Mouse (Mus musculus) testis, adult 2 months (tissue): Measurements from ENCODE around the gene Kdm1b. TPM values are rescaled to one million over a fixed set of nuclear protein-coding genes. Genes with fewer than 3 reads are reported as not detected.

Experiments used
- H3K27ac ChIP-seq: fragments of 200-500 bp; 2 replicates; pipeline ENCODE4 v1.5.1; 2012; ENCODE audit warnings: low read depth, low read length; ENCODE audit not compliant: control insufficient read depth, insufficient read depth
- H3K27me3 ChIP-seq: fragments of 200-500 bp; 2 replicates; pipeline ENCODE4 v1.6.1; 2012; ENCODE audit warnings: mild to moderate bottlenecking, low read length, moderate library complexity; ENCODE audit not compliant: control insufficient read depth, insufficient read depth
- H3K36me3 ChIP-seq: fragments of 200-500 bp; 2 replicates; pipeline ENCODE4 v1.6.1; 2012; ENCODE audit warnings: mild to moderate bottlenecking, low read length; ENCODE audit not compliant: control insufficient read depth, insufficient read depth
- H3K4me1 ChIP-seq: fragments of 200-500 bp; 2 replicates; pipeline ENCODE4 v1.6.1; 2012; ENCODE audit warnings: low read length; ENCODE audit not compliant: control insufficient read depth, insufficient read depth
- H3K4me3 ChIP-seq: fragments of 200-500 bp; 2 replicates; pipeline ENCODE4 v1.5.1; 2012; ENCODE audit warnings: low read depth, mild to moderate bottlenecking, low read length, moderate library complexity, mixed read lengths; ENCODE audit not compliant: control insufficient read depth
- CTCF ChIP-seq: fragments of 200-500 bp; IDR thresholded peaks from 2 replicates; pipeline ENCODE4 v1.5.1; 2012; ENCODE audit warnings: low read depth, mild to moderate bottlenecking, inconsistent platforms, low read length, moderate library complexity; ENCODE audit not compliant: control insufficient read depth, insufficient read depth, insufficient replicate concordance
- POLR2A ChIP-seq: fragments of 200-500 bp; IDR thresholded peaks from 2 replicates; pipeline ENCODE4 v1.6.1; 2012; ENCODE audit warnings: low read depth, mild to moderate bottlenecking, inconsistent platforms, low read length, moderate library complexity; ENCODE audit not compliant: control insufficient read depth
- polyA plus RNA-seq: library from polyadenylated mRNA; depleted of rRNA; stranded (reverse); fragments of >200 nt; gene quantifications from 2 replicates; pipeline ENCODE4 v1.2.3, GENCODE M21; 2012

Gene Kdm1b
- polyA plus RNA-seq, 1 experiment = 2.3 TPM

DNA sequence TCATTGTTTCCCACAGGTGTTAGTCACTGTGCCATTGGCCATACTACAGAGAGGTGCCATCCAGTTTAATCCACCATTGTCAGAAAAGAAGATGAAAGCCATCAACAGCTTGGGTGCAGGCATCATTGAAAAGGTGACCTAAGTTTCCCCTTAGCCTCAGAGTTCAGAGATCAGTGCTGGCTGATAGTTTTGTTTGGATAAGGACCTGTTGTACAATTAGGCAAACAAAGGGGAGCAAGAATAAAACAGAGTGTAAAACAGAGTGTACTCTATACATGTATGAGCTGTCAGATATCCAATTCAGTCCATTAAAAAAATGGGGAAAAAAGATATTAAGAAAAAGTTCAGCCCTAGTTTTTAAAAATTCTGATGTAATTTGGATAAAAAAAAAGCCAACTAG lies 34.1 kb downstream of the Kdm1b start:
- Histone ChIP-seq H3K4me3 (no peak overlapping the region), H3K4me1 (no peaks in the 10 kb centered on the region), H3K27me3 (no peaks in the 10 kb centered on the region), H3K27ac (no peak overlapping the region), H3K36me3 (no peaks in the 10 kb centered on the region)
- TF ChIP-seq CTCF (no peak), POLR2A (no peak)

DNA sequence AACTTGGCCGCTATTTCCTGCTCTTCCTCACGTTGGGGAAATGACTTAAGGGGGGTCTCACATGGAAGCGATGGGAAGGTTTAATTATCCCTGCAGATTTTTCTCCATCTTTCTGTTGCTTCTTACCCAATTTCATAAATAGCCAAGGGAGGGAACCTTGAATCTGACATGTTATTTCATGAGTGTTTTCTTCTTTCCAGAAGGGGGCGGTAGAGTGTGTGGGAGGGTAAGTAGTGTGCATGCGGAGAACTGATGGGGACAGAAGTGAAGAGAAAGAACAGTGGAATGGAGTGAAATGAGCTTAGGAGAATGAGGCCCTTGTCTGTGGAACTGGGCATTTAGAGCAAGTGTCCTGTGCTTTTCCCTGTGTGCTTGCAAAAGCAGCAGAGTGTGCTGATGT lies 35.5 kb downstream of the Kdm1b start:
- H3K4me1 ChIP-seq = no peaks in the 10 kb centered on the region
- TF ChIP-seq POLR2A (no peak), CTCF (no peak)
- no peaks in the 10 kb centered on the region for H3K27me3 ChIP-seq
- no peak overlapping the region for H3K4me3 ChIP-seq
- no peak overlapping the region for H3K27ac ChIP-seq
- no peaks in the 10 kb centered on the region for H3K36me3 ChIP-seq

DNA sequence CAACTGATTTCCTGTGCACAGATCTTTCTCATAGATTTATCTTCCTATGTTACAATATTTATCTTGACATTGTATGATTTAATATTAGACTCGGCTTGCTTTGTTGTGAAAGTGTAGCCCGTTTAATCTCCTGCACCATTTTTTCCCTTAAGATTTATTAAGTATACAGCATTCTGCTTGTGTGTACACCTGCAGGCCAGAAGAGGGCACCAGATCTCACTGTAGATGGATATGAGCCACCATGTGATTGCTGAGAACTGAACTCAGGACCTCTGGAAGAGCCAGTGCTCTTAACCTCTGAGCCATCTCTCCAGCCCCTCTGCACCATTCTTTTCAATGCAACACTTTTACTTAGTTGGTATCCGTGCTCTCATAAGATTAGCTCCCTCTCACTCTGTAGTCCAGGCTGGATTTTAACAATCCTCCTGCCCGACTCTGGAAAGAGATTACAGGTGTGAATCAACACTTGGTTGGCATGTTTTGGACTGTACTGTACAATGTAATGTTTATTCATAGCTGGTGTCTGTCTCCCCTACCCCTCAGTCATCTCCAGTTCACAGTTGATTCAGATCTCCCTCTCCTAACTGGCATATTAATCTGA lies 37.7 kb downstream of the Kdm1b start:
- Histone ChIP-seq H3K27me3 (no peaks in the 10 kb centered on the region), H3K27ac (no peak overlapping the region), H3K36me3 (no peaks in the 10 kb centered on the region), H3K4me1 (no peaks in the 10 kb centered on the region), H3K4me3 (no peak overlapping the region)
- TF ChIP-seq CTCF = no peak
- no peak for TF ChIP-seq POLR2A

DNA sequence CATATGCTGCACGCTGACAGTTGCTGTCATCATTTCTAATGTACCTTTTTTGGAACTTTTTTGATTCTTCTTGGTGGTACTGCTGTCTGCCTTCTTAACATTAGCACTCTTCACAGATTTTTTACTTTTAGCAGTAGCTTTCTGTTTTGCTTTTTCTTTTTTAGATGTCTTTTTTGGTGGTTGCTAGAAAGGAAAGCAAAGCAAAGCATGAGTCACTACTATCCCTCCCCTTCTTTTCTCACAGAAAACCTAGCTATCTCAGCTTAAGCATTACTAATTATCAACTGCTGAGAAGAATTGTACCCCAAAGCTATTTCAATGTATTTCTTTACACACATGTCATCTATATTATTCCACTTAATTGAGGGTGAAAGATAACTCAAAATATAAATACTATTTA lies 45.1 kb downstream of the Kdm1b start:
- Histone ChIP-seq H3K4me3 (no peak overlapping the region), H3K27me3 (no peaks in the 10 kb centered on the region), H3K4me1 (no peaks in the 10 kb centered on the region), H3K36me3 (no peaks in the 10 kb centered on the region), H3K27ac (no peak overlapping the region)
- TF ChIP-seq POLR2A = no peak
- no peak for TF ChIP-seq CTCF

DNA sequence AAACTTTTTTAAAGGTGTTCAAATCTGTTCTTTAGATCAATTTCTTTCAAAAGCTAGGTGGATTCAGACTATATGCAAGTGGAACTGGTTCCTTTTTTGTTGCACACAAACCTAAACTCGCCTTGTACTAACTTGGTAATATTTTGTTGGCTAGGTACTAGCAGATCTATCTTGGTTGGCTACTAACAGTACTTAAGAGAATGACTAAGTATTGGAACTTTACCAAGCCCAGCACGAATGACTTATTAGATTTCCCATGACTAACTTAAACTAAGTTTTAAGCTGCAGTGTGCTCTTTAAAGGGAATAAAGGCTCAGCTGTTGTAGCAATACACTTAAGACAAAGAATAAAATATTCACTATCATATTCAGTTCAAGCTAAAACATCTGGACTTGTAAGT lies 46.0 kb downstream of the Kdm1b start:
- no peaks in the 10 kb centered on the region for H3K36me3 ChIP-seq
- H3K4me1 ChIP-seq = no peaks in the 10 kb centered on the region
- TF ChIP-seq POLR2A (no peak), CTCF (no peak)

DNA sequence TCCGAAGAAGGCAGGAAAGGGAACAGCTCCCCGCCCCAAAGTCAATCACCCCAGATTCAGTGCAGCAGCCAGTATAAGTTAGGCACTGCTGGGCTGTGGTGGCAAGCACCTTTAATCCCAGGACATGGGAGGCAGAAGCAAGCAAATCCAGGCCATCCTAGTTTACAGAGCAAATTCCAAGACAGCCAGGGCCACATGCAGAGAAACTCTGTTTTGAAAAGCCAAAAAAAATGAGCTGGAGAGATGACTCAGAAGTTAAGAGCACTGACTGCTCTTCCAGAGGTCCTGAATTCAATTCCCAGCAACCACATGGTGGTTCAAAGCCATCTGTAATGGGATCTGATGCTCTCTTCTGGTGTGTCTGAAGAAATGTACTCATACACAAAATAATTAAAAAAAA lies 50.5 kb downstream of the Kdm1b start:
- Histone ChIP-seq H3K36me3 (no peaks in the 10 kb centered on the region; the same call in 1 of the 2 replicates), H3K4me3 (no peak overlapping the region), H3K27me3 (no peaks in the 10 kb centered on the region), H3K27ac (no peak overlapping the region), H3K4me1 (no peaks in the 10 kb centered on the region)
- no peak for TF ChIP-seq POLR2A
- no peak for TF ChIP-seq CTCF

More for the DNA sequence above, 46.0 kb downstream of the Kdm1b start:
- Histone ChIP-seq H3K4me3 (no peak overlapping the region), H3K27ac (no peak overlapping the region), H3K27me3 (no peaks in the 10 kb centered on the region)

DNA sequence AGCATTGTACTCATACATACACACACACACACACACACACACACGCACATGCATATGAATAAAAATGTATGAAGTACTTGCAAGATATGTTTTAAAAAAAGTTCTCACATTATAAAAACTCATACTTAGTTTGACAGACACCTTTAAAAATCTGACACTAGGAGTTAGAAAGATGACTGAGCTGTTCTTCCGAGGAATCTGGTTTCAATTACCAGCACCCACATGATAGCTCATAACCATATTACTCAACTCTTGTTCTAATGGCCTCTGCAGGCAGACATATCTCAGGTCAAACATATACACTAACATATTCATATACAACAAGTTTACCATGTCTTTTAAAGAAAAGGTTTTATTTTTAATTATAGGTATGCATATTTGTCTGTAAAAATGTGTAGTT lies 53.3 kb downstream of the Kdm1b start:
- no peaks in the 10 kb centered on the region for H3K27me3 ChIP-seq
- H3K4me1 ChIP-seq = no peaks in the 10 kb centered on the region
- no peaks in the 10 kb centered on the region; the same call in 1 of the 2 replicates for H3K36me3 ChIP-seq
- TF ChIP-seq POLR2A = no peak
- no peak overlapping the region for H3K4me3 ChIP-seq
- H3K27ac ChIP-seq = no peak overlapping the region

DNA sequence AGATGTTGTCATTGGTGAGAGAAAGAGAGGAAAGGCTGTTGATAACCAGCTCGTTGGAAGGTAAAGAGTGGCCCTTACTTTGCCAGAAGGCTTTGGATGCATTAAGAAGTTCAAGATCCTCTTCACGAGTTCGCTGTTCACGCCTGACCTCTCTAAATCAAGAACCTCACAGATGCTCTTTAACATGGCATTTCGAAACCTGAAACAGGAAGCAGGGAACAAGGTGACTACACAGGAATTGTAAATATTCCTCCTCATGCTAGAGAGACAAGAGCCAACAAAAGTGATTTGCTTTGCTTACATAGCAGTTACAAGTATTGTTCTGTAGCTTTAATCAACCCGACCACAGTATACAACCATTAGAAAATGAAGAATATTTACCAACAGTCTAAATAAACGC lies 56.0 kb downstream of the Kdm1b start:
- no peak overlapping the region for H3K27ac ChIP-seq
- H3K36me3 ChIP-seq = no peaks in the 10 kb centered on the region; the same call in 1 of the 2 replicates
- no peaks in the 10 kb centered on the region for H3K27me3 ChIP-seq
- H3K4me3 ChIP-seq = no peak overlapping the region
- H3K4me1 ChIP-seq = peaks cover 3% of the 10 kb centered on the region; the same call in 1 of the 2 replicates
- TF ChIP-seq POLR2A (no peak), CTCF (no peak)
